Mouse (Mus musculus) embryo, embryonic 11.5 days (tissue): ENCODE data around the gene Tom1.

ENCODE experiments used
- DNase-seq: peaks from one replicate; pipeline ENCODE4 v3.0.0-alpha.2; 2012; ENCODE audit warnings: low read depth, low spot score

Tom1 gene

GRCm38 (mm10) chr8:75088989-75089881, 55.7 kb downstream of the Tom1 start:
- peak; percentile 57 for DNase-seq

- no peak for DNase-seq
Measured at GRCm38 (mm10) chr8:75090781-75091365, 57.4 kb downstream of the Tom1 start.

- DNase-seq, result peak; percentile 83
Measured at GRCm38 (mm10) chr8:75093399-75094156, 60.1 kb downstream of the Tom1 start, which contains the start of gene Hmox1. Gene Hmox1, plus strand, starts transcription at chr8:75093621.

- DNase-seq, result no peak
Measured at GRCm38 (mm10) chr8:75102956-75103355, 69.5 kb downstream of the Tom1 start.

- DNase-seq, result no peak
Measured at GRCm38 (mm10) chr8:75103376-75103878, 69.9 kb downstream of the Tom1 start.

GRCm38 (mm10) chr8:75108527-75109235, 75.2 kb downstream of the Tom1 start:
- DNase-seq, result peak; percentile 74

- DNase-seq, result peak; percentile 99
Measured at GRCm38 (mm10) chr8:75109236-75109967, 75.9 kb downstream of the Tom1 start, which contains the start of gene Mcm5. Gene Mcm5, plus strand, starts transcription at chr8:75109569.

GRCm38 (mm10) chr8:75110093-75110492, 76.6 kb downstream of the Tom1 start:
- no peak for DNase-seq

- DNase-seq, result no peak
Measured at GRCm38 (mm10) chr8:75118505-75118904, 85.0 kb downstream of the Tom1 start.

- no peak for DNase-seq
Measured at GRCm38 (mm10) chr8:75119287-75119686, 85.8 kb downstream of the Tom1 start.
